Mouse (Mus musculus) inflammation-experienced regulatory T-cells, adult 6 months (primary cell): Measurements from ENCODE around the gene Smg6. TPM values are rescaled to one million over a fixed set of nuclear protein-coding genes. Genes with fewer than 3 reads are reported as not detected.

Source experiments
- ATAC-seq: one replicate; pipeline ENCODE4 v1.8.0; 2017
- polyA plus RNA-seq, 3 experiments: library from polyadenylated mRNA; unstranded; fragments of 100-300 nt; shearing (Covaris generic); gene quantifications; one replicate each; pipeline ENCODE4 v1.2.1; 2017

Smg6 gene
- polyA plus RNA-seq, 3 experiments from 2014 or later, result 16.3 to 22.0 (median 18.9) TPM

- ATAC-seq, result no peak
Measured at GRCm38 (mm10) chr11:75150346-75150745, 224.7 kb downstream of the Smg6 start.

GRCm38 (mm10) chr11:75152603-75153557 lies 227.3 kb downstream of the Smg6 start:
- ATAC-seq, result peak; percentile 58

- peak; percentile 80 for ATAC-seq
Measured at GRCm38 (mm10) chr11:75154053-75154585, 228.5 kb downstream of the Smg6 start.

GRCm38 (mm10) chr11:75155985-75156384 lies 230.4 kb downstream of the Smg6 start:
- no peak for ATAC-seq

GRCm38 (mm10) chr11:75156416-75156815 lies 230.8 kb downstream of the Smg6 start:
- ATAC-seq, result no peak

GRCm38 (mm10) chr11:75157037-75157436 lies 231.4 kb downstream of the Smg6 start:
- ATAC-seq, result no peak

GRCm38 (mm10) chr11:75157901-75158300 lies 232.3 kb downstream of the Smg6 start:
- no peak for ATAC-seq

GRCm38 (mm10) chr11:75158432-75158831 lies 232.8 kb downstream of the Smg6 start:
- ATAC-seq, result no peak

GRCm38 (mm10) chr11:75159564-75159963 lies 233.9 kb downstream of the Smg6 start:
- ATAC-seq, result no peak

GRCm38 (mm10) chr11:75160954-75161353 lies 235.3 kb downstream of the Smg6 start:
- ATAC-seq, result no peak

- no peak for ATAC-seq
Measured at GRCm38 (mm10) chr11:75161417-75162008, 235.9 kb downstream of the Smg6 start.

- no peak for ATAC-seq
Measured at GRCm38 (mm10) chr11:75162591-75163080, 237.0 kb downstream of the Smg6 start.

- ATAC-seq, result no peak
Measured at GRCm38 (mm10) chr11:75163379-75163778, 237.8 kb downstream of the Smg6 start.

GRCm38 (mm10) chr11:75164051-75164450 lies 238.4 kb downstream of the Smg6 start:
- no peak for ATAC-seq

GRCm38 (mm10) chr11:75164750-75165149 lies 239.1 kb downstream of the Smg6 start:
- no peak for ATAC-seq

- ATAC-seq, result peak; percentile 36
Measured at GRCm38 (mm10) chr11:75165441-75166192, 240.0 kb downstream of the Smg6 start.

GRCm38 (mm10) chr11:75166193-75166842 lies 240.7 kb downstream of the Smg6 start:
- no peak for ATAC-seq

- no peak for ATAC-seq
Measured at GRCm38 (mm10) chr11:75166861-75167642, 241.4 kb downstream of the Smg6 start.

GRCm38 (mm10) chr11:75167643-75168589 lies 242.3 kb downstream of the Smg6 start:
- no peak for ATAC-seq
